Mouse (Mus musculus): Measurements from ENCODE around the gene Hectd3.
A peak's percentile ranks its signal among the peaks of the same experiment; 100 is the strongest.

Hectd3 gene

DNA sequence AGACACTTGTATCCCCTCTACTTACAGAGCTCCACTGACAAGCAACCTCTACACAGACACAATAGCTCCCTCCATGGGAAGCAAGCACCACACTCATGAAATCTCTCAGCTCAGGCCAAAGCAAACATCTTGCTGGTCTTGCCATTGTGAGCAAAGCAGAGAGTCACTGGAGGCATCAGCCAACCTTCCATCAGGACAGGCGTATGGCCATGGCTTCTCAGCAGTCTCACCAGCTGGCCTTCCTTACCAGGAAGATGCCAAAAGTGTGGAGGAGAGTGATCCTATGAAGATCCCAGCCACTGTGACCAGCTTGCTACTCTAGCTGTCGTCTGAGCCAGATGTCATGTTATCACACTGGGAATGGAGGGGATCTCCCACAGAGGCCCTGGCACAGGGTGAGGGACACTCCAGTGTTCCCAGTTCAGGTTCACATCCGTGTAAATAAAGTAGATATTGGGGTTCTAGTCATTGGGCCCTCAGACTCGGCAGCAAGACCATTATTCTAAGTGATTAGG lies 19.8 kb downstream of the Hectd3 start:
- DNase-seq (ENCODE audit: low read depth, low spot score): no peak

DNA sequence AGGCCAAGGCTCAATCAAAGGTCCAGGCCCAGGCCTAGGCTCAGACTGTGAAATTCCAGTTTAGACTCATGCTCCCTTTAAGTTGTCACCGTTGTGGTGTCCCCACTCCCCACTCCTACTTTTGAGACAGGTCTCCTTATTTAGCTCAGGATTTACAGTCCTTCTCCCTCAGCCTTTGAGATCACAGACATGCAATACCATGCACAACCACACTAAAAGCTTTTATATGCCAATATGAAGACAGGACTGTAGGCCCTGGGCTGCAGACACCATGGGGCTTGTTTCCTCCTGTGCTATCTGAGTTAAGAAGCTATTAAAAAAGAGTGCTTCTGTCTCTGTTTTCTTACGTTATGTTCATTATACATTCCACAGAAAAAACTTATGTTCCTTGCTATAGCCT lies 22.6 kb downstream of the Hectd3 start:
- DNase-seq (ENCODE audit: low read depth, low spot score): peak; percentile 38

DNA sequence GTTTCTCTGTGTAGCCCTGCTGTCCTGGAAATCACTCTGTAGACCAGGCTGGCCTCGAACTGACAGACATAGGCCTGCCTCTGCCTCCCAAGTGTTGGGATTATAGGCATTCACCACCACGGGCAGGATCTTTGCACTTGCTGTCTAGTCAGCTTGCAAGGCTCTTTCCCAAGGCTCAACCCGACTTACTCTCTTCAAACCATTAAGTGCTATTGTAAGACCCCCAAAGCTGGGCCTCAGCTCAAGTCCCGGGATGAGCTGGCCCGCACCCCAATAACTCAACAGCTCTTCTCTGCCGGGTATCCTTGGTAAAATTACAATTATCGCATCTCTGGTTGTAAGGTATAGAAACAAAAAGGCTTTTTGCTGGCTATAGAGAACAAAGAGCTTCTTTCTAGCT lies 23.2 kb downstream of the Hectd3 start:
- DNase-seq (ENCODE audit: low read depth, low spot score): no peak

DNA sequence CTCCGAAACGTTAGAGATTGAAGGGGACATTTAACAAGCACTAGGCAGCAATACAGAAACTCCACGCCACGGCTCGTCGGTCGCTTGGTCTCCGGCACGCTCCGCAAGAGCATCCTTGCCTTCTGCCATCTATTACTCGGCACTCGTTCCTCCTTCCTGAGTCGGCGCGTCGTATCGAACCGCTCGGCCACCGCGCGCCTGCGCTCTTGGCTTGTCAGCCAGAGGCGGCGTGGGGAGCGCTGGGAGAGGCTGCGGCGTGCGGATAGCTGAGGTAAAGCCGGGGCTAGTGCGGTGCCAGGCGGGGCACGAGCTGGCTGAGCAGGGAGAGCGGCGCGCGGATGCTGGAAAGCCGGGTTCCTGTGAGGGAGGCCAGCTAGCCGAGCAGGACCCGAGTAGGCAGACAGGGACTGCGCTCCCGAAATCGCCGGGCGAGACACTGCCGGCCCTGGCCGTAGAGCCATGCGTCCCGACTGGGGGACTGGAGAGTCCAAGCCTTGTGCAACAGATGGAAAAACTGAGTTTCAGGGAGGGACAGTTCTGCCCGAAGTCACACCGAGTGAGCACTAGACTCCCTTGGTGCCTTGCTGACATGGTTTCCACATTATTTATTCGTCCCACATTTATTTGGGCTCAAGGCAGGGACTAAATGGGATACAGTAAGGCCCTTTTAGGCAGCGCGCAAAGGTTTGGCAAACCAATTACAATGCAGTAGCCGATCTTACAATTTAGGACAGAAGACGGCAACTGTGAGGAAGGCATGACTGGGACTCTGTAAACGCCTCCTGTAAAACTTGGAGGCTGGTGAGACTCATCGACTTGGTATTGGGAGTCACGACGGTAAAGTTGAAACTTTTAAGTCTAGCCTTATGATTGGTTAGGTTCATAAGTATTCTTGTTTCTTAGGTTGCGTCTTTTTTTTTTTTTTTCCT lies 24.4 kb downstream of the Hectd3 start, which contains the start of gene Eif2b3:
TSS of gene Eif2b3 (plus strand) at position 197 of the 929 bp plus-strand sequence.
- peak; percentile 94 for DNase-seq (ENCODE audit: low read depth, low spot score)

GRCm38 (mm10) chr4:117023469-117023868 lies 28.4 kb downstream of the Hectd3 start:
- DNase-seq (ENCODE audit: low read depth, low spot score): no peak

DNA sequence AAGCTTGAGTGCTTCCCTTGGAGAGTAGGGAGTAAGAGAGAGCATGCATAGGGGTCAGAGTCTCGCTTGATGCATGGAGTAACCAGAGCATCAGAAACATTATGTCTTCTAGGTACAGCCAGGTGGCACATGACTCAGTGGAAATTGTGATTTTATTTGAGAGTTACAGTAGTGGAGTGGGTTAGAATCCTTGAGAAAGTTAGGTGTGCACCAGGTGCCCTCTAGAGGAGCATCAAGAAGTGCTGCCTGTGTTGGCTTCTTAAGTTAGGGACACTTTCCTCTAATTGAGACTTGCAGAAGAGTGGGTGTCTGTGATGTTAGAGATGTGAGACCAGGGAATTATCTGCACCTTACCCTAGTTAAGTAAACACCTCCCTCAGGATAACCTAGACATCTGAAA lies 36.0 kb downstream of the Hectd3 start:
- DNase-seq (ENCODE audit: low read depth, low spot score): peak; percentile 39

DNA sequence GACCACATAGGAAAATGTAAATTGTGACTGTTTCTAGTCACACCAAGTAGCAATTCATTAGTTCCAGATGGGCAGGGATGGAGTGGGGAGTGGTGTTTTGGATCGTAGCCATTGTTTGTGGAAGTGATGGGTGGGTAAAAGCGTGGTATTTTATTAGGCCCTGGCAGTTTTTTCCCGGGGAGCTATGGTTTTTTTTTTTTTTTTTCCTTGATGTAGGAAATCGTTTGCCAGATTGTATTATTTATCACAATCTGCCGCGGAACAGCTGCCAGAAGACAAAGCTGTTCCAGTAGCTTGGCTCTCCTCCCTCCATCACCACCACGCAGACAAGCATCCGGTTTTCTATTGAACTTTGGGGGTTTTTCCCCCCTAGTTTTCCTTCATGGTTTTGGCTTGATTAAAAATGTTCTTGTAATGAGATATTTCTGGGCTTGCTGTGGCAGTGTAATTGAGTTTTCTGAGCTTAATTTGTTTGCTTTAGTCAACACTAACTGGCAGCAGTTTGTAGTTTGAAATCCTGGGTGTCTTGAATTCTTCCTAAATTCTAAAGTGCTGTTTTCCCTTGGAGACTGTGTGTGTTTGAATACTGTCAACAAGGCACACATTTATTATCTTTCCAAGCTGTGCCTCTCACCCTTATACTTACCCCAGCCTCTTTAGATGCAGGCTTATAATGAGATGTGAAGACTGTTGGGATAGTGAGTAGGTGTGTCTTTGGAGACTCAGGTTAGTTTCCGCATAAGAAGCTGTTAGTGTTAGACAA lies 45.0 kb downstream of the Hectd3 start:
- DNase-seq (ENCODE audit: low read depth, low spot score): no peak

DNA sequence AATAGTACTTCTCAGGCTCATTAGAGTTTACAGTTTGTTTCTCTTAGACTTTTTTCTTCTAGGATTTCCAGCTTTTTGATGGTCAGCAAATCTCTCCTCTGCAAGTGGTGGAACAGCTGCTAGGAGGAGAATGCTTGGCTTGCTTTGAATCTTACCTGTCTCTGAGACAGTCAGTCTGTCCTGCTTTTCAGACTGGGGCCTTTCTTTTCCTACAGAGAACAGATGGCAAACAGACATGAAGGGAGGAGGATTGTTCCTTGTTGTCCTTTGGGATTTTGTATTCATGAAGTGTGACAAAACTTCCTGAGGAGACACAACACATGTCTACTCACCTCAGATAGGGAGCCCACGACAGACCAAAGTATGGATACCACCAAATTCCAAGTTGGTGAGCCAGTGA lies 45.7 kb downstream of the Hectd3 start:
- DNase-seq (ENCODE audit: low read depth, low spot score): no peak

- no peak for DNase-seq (ENCODE audit: low read depth, low spot score)
Measured at GRCm38 (mm10) chr4:117041283-117041721, 46.2 kb downstream of the Hectd3 start.

- DNase-seq (ENCODE audit: low read depth, low spot score): no peak
Measured at GRCm38 (mm10) chr4:117048836-117049235, 53.7 kb downstream of the Hectd3 start.

DNA sequence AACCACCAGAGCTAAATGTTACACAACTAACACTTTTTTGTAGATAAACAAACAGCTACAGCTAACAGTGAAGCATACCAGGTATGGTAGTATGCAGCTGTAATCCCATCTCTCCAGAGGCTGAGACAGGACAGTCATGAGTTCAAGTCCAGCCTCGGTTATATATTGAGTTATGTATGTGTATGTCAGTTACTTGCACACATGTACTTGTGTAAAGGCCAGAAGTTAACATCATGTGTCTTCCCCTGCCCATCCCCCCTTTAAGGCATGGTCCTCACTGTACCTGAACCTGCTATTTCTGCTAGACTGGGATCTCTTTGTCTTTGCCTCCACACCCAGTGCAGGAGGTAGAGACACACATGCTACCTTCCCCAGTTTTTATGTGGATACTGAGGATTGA lies 54.4 kb downstream of the Hectd3 start:
- no peak for DNase-seq (ENCODE audit: low read depth, low spot score)

DNA sequence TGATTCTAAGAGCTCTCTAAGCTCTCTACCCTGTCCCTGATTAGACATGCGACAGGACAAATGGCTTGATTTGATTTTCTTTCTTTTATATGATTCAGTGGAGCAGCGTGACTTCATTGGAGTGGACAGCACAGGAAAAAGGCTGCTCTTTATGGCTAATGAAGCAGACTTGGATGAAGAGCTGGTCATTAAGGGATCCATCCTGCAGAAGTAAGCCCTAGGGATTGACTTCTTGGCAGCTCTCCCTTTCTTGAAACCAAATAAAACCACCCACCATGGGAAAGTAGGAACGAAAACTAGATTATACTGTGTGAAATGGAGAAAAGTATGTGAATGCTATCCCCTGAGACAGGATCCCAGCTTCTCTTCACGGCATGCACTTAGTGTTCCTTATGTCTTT lies 57.5 kb downstream of the Hectd3 start:
- no peak for DNase-seq (ENCODE audit: low read depth, low spot score)

DNA sequence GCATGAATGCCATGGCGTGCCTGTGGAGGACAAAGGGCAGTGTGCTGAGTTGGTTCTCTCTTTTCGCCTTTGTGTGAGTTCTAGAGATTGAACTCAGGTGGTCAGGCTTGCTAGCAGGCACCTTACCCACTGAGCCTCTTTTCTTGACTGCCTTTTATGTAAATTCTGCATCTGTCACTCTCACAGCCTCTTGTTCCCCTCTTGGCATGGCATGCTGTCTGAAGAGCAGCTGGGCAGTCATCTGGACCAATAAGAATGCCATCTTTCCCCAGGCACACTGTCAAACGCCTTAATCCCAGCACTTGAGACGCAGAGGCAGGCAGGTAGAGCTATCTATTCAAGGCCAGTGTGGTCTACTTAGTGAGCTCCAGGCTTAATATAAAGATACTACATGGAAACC lies 58.8 kb downstream of the Hectd3 start:
- peak; percentile 58 for DNase-seq (ENCODE audit: low read depth, low spot score)

Data from A20 (cell line).